Mouse (Mus musculus) CH12.LX (cell line): ENCODE results near the gene Trpm5.

Experiments used
- CHD2 ChIP-seq: IDR thresholded peaks from 2 replicates; pipeline ENCODE4 v1.6.1; 2011; ENCODE audit warnings: low read length, improper control_type of control experiment
- CTCF ChIP-seq, 2 experiments: IDR thresholded peaks in 1 of 2; conservative IDR thresholded peaks in 1 of 2; 2 replicates each; pipeline ENCODE4 v1.5.1; 2011 to 2012; ENCODE audit warnings: low read depth in 2 of 2, low read length in 2 of 2, improper control_type of control experiment in 1 of 2, inconsistent platforms in 1 of 2, mild to moderate bottlenecking in 1 of 2, moderate library complexity in 1 of 2
- EP300 ChIP-seq: IDR thresholded peaks from 2 replicates; pipeline ENCODE4 v1.6.1; 2011; ENCODE audit warnings: low read length, improper control_type of control experiment
- ETS1 ChIP-seq: conservative IDR thresholded peaks from 2 replicates; pipeline ENCODE4 v1.6.1; 2012; ENCODE audit warnings: low read depth, mild to moderate bottlenecking, inconsistent platforms, low read length, improper control_type of control experiment, moderate library complexity
- MAFK ChIP-seq: IDR thresholded peaks from 2 replicates; pipeline ENCODE4 v1.6.1; 2011; ENCODE audit warnings: low read length, improper control_type of control experiment; ENCODE audit not compliant: insufficient replicate concordance
- PAX5 ChIP-seq: IDR thresholded peaks from 2 replicates; pipeline ENCODE4 v1.6.1; 2012; ENCODE audit warnings: low read length, inconsistent platforms, mixed read lengths
- TCF12 ChIP-seq: IDR thresholded peaks from 2 replicates; pipeline ENCODE4 v1.6.1; 2014; ENCODE audit warnings: low read depth, mild to moderate bottlenecking, inconsistent platforms, low read length, improper control_type of control experiment

DNA sequence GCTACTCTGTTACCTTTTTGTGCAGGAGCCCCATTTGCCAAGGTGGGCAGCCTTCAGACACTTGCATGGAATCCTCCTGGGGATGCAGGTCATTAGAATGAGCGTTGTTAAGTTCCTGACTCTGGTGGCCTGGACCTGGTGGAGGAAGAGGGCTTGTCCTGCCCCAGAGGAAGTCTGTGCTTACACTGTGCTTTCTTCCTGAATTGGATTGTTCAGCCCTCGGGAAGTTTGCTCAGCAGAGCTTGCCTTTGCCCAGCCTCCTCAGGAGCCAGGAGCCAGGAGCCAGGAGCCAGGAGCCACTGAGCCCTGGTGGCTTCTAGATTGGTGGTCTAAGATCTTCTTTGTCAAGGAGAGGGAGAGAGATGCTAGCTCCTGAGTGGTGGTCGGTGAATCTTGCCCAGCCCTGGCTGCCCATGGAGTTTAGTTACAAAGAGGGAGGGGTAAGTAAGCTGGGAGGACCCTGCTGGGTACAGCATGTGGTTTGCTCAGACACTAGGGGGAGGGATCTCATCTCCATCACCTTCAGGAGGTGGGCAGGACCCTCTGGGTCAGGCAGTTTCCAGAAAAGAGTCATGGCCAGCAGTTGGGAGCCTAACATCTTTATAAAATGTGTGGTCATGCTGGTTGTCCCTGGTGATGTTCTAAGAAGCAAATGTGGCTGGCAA lies 14.7 kb upstream of the Trpm5 start:
- TF ChIP-seq CTCF (conservative IDR thresholded peaks at IDR 0.05 in 1 of 2, IDR thresholded peaks at IDR 0.05 in 1 of 2; ENCODE audit: low read depth in 2 of 2, low read length in 2 of 2), result no peak
- TF ChIP-seq PAX5, result no peak
- TF ChIP-seq EP300, result no peak
- no peak for TF ChIP-seq CHD2
- TF ChIP-seq ETS1, result no peak
- TF ChIP-seq TCF12, result no peak
- no peak for TF ChIP-seq MAFK
